Mouse (Mus musculus): ENCODE results near the gene Znrf3.

DNA sequence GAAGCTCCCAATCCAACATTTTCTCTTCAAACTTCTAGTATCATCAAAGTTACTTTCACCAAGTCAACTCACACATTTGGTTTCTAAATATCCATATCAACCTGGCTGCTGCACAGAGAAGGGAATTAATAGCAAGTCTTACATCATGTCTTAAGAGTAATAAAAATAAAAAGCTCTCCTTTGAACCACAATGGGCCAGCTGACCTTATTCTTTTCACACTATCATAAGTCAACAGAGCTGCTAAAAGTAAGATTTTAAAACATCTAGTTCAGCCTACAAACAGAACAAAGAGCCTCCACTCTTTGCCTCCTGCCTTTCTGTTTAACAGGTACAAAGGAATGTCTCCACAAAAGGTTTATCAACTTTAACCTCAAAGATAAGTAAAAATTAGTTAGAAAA is 7.7 kb downstream of the Znrf3 start:
- no peak for TF ChIP-seq POLR2A (IDR thresholded peaks at IDR 0.05; ENCODE audit: insufficient read length, low read depth)
- TF ChIP-seq MAX (IDR thresholded peaks at IDR 0.05; ENCODE audit: low read depth): no peak
- TF ChIP-seq E2F4 (IDR thresholded peaks at IDR 0.05; ENCODE audit: insufficient read depth): no peak
- TF ChIP-seq MYOD1 (IDR thresholded peaks at IDR 0.05; ENCODE audit: control insufficient read depth in 1 of 3, insufficient read length in 2 of 3, low read depth in 2 of 3): no peak
- TF ChIP-seq USF1 (IDR thresholded peaks at IDR 0.05; ENCODE audit: low read depth): no peak
- no peak for TF ChIP-seq TCF12 (IDR thresholded peaks at IDR 0.05; ENCODE audit: insufficient read depth, poor library complexity, severe bottlenecking)
- TF ChIP-seq CEBPB (IDR thresholded peaks at IDR 0.05; ENCODE audit: insufficient read depth, poor library complexity, severe bottlenecking): no peak
- no peak for TF ChIP-seq TCF3 (IDR thresholded peaks at IDR 0.05; ENCODE audit: insufficient read length, low read depth)
- no peak for TF ChIP-seq MYOG (IDR thresholded peaks at IDR 0.05; ENCODE audit: control insufficient read depth in 1 of 3, insufficient read depth in 1 of 3, insufficient read length in 2 of 3, low read depth in 2 of 3)
- no peak for TF ChIP-seq POLR2AphosphoS2 (IDR thresholded peaks at IDR 0.05; ENCODE audit: insufficient read length, low read depth)
- no peak for TF ChIP-seq SRF (IDR thresholded peaks at IDR 0.05; ENCODE audit: control insufficient read depth, insufficient read length, low read depth)

Data from myocyte (in vitro differentiated cells).